Mouse (Mus musculus) thymus, adult 2 months (tissue): ENCODE results near the gene 9530077C05Rik. TPM values are rescaled to one million over a fixed set of nuclear protein-coding genes. Genes with fewer than 3 reads are reported as not detected.

ENCODE experiments used
- DNase-seq: peaks from one replicate; pipeline ENCODE4 v3.0.0; 2021
- H3K27ac ChIP-seq: fragments of 200-500 bp; 2 replicates; pipeline ENCODE4 v1.5.1; 2012; ENCODE audit warnings: low read length, control low read depth; ENCODE audit not compliant: control insufficient read depth, insufficient read depth
- H3K27me3 ChIP-seq: fragments of 200-500 bp; 2 replicates; pipeline ENCODE4 v1.6.1; 2012; ENCODE audit warnings: mild to moderate bottlenecking, low read length, moderate library complexity, mixed read lengths; ENCODE audit not compliant: control insufficient read depth, insufficient read depth
- H3K36me3 ChIP-seq: fragments of 200-500 bp; 2 replicates; pipeline ENCODE4 v1.6.1; 2012; ENCODE audit warnings: mild to moderate bottlenecking, low read length, moderate library complexity; ENCODE audit not compliant: control insufficient read depth, insufficient read depth
- H3K4me1 ChIP-seq: fragments of 200-500 bp; replicated peaks from 2 replicates; pipeline ENCODE4 v1.6.1; 2012; ENCODE audit warnings: low read length; ENCODE audit not compliant: control insufficient read depth, insufficient read depth
- H3K4me3 ChIP-seq: fragments of 200-500 bp; 2 replicates; pipeline ENCODE4 v1.5.1; 2012; ENCODE audit warnings: mild to moderate bottlenecking, low read length, control low read depth, moderate library complexity; ENCODE audit not compliant: control insufficient read depth, insufficient read depth
- CTCF ChIP-seq: fragments of 200-500 bp; IDR thresholded peaks from 2 replicates; pipeline ENCODE4 v1.5.1; 2012; ENCODE audit warnings: mild to moderate bottlenecking, control low read depth, low read length, moderate library complexity, borderline replicate concordance; ENCODE audit not compliant: control insufficient read depth, poor library complexity, insufficient read depth; ENCODE audit errors: extremely low read depth
- POLR2A ChIP-seq: fragments of 200-500 bp; IDR thresholded peaks from 2 replicates; pipeline ENCODE4 v1.6.1; 2012; ENCODE audit warnings: mild to moderate bottlenecking, low read length, control low read depth, moderate library complexity; ENCODE audit not compliant: control insufficient read depth, poor library complexity, insufficient read depth; ENCODE audit errors: extremely low read depth
- WGBS: fragments of 180-500 bp; shearing (Covaris S2); methylation state at CpG from one replicate; pipeline ENCODE4 v1.1.7; 2018; 5-methylcytosine and 5-hydroxymethylcytosine counted together
- polyA plus RNA-seq: library from polyadenylated mRNA; depleted of rRNA; stranded (reverse); fragments of >200 nt; gene quantifications from 2 replicates; pipeline ENCODE4 v1.2.3, GENCODE M21; 2012

9530077C05Rik gene
- polyA plus RNA-seq, 1 experiment: 2.1 TPM

DNA sequence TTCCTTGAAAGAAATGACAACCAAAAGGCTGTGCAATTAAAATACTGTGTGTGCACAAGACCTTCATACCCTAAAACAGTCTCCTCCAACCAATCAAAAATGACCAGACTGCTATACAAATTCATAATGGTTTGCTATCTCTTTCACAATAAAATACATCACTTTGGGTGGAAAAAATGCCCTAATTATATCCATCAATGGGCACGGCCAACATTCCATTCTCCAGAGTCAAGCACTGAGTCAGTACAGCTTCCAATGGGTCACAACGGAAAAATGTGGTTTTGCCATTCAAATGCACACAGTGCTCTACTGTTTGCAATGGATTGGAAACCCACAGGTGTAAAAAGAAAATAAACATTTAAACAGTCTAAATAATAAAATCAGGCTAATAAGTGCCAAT is 25.4 kb upstream of the 9530077C05Rik start:
- TF ChIP-seq POLR2A: no peak
- no peak for TF ChIP-seq CTCF
- H3K4me3 ChIP-seq: no peak overlapping the region
- peaks cover 5% of the 10 kb centered on the region for H3K4me1 ChIP-seq
- no peak overlapping the region for H3K27ac ChIP-seq
- 85% methylated on average over 2 of the region's 2 CpGs for WGBS
- H3K27me3 ChIP-seq: no peaks in the 10 kb centered on the region
- DNase-seq: no peak
- 0 out of 2 replicates have a peak, but pooled peaks cover 6% of the 10 kb centered on the region for H3K36me3 ChIP-seq

DNA sequence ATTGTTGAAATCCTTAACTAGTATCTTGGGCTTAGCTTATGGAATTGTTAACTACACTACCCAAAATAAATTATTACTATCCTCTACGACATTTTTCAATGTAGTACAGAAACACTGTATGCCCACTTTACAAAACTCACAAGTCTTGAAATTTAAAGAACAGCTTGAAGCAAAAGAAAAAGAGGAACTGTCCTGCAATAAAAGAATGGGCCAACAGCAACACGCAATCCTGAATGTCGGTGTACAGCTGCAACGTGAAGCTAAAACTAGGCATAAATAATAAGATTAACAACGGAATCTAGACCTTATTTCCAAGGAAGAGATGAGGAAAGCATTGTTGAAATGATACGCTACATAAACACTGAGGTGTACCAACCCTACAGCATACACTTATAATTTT is 23.4 kb upstream of the 9530077C05Rik start:
- peaks cover 5% of the 10 kb centered on the region for H3K4me1 ChIP-seq
- H3K4me3 ChIP-seq: no peak overlapping the region
- H3K36me3 ChIP-seq: no peaks in the 10 kb centered on the region
- DNase-seq: no peak
- no peaks in the 10 kb centered on the region for H3K27me3 ChIP-seq
- 3% methylated on average over 6 of the region's 6 CpGs for WGBS
- no peak overlapping the region for H3K27ac ChIP-seq
- TF ChIP-seq POLR2A (no peak), CTCF (no peak)

DNA sequence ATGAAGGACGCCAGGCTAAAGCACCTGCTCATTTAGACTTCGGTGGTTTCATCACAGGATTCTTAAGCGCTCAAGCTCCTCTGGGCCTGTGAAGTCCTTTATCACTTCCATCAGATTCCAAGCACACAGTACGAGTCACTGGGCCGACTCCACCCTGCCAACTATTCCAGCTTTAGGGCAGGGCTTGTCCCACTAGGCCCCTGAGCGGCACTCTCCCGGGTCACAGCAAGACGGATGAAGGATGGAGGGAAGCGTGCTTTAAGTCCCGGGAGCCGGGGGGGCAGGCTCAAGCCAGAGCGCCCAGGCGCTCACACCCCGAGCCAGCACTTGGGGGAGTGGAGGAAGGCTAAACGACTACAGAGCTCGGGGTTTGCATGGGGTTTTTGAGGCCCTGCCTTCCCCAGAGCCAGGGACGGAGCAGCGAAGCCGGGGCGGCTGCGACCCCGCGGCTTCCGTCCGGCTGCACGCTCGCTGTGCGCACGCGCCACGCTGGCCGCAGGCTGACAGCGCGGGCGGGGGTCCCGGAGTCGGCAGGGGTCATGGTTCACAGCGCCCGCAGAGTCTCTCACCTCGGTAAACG is 22.8 kb upstream of the 9530077C05Rik start:
- H3K27ac ChIP-seq: peak overlapping the region; percentile 25
- peak overlapping the region; percentile 89 for H3K4me3 ChIP-seq
- under 1% methylated on average over 41 of the region's 41 CpGs for WGBS
- TF ChIP-seq POLR2A (no peak; the same call in 1 of the 2 replicates), CTCF (no peak)
- H3K4me1 ChIP-seq: peaks cover 5% of the 10 kb centered on the region
- no peaks in the 10 kb centered on the region for H3K27me3 ChIP-seq
- no peak for DNase-seq
- H3K36me3 ChIP-seq: no peaks in the 10 kb centered on the region

DNA sequence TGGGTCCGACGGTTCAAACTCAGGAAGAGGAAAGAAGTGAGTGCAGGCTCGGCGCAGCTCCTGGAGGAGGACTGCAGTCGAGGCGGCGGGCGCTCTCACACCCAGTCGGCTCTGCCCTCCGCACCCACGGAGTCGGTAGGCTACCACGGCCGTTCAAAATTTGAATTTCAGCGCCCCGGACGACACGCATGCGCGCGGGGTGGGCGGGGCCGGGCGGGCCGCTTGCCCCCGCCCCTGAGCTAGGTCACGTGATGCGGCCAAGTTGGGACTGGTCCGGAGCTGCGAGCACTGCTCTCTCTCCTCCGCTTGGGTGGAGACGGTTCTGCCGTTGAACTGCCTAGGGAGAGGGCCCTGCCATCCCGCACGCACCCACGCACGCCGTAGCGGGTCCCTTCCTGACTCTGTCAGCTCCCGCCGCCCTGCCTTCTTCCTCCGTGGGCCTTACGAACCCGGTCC is 22.3 kb upstream of the 9530077C05Rik start, which contains the start of gene Anln:
Anln (minus strand) TSS at position 168 of the 456 bp plus-strand sequence.
- peak; percentile 91 for DNase-seq
- H3K27me3 ChIP-seq: no peaks in the 10 kb centered on the region
- H3K4me3 ChIP-seq: peak within 1 kb of the TSS; percentile 89
- H3K4me1 ChIP-seq: peaks cover 5% of the 10 kb centered on the region
- TF ChIP-seq POLR2A (peak; percentile 83), CTCF (no peak)
- WGBS: under 1% methylated on average over 44 of the region's 44 CpGs
- H3K27ac ChIP-seq: peak within 1 kb of the TSS; percentile 42
- H3K36me3 ChIP-seq: no peaks in the 10 kb centered on the region

DNA sequence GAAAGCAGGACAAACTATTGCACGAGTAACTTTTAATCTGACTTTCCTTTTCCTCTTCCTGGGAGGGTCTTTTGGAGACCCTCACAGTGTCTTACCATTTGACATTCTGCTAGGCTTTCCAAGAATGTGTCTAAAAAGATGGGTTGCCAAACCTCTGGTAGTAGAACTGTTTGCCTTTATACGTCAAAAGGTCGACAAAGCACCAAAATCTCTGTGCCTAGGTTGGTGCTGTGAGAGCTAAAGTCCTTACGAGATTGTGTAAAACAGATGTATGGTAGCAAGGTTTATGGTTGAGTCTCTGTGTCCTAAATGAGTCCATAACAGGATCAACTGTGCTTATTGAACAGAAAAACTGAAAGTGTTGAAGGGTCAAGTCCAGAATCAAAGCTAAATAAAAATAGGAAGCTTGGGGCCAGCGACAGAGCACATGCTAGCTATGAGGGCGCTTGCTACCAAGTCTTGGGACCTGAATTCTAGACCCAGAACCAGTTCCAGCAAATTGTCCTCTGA is 21.5 kb upstream of the 9530077C05Rik start:
- H3K27ac ChIP-seq: no peak overlapping the region
- H3K27me3 ChIP-seq: no peaks in the 10 kb centered on the region
- H3K36me3 ChIP-seq: no peaks in the 10 kb centered on the region
- no peak overlapping the region for H3K4me3 ChIP-seq
- DNase-seq: no peak
- H3K4me1 ChIP-seq: peaks cover 5% of the 10 kb centered on the region
- WGBS: 64% methylated on average over 6 of the region's 6 CpGs
- TF ChIP-seq CTCF: no peak
- no peak for TF ChIP-seq POLR2A

DNA sequence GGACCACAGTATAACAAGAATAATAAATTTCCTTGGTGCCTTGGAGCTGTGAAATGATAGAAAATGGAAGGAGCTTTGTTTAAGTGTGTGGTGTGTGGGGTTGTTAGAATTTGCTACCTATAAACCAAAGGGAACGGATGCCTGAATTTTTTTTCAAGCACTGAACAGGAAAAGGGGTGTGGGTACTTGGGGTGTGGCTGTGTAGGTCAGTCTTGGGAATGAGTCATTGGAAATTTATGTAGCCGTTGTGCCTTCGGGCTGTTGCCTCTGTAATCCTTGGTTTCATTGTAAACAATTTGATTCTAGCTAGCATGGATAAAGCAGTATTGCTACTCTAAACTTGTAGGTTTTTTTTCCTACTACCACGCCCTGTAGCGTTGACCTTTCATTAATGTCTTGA is 20.9 kb upstream of the 9530077C05Rik start:
- 96% methylated on average over 5 of the region's 5 CpGs for WGBS
- Histone ChIP-seq H3K27ac (no peak overlapping the region), H3K27me3 (no peaks in the 10 kb centered on the region), H3K36me3 (no peaks in the 10 kb centered on the region), H3K4me3 (no peak overlapping the region), H3K4me1 (peaks cover 5% of the 10 kb centered on the region)
- no peak for DNase-seq
- TF ChIP-seq CTCF (no peak), POLR2A (no peak)

DNA sequence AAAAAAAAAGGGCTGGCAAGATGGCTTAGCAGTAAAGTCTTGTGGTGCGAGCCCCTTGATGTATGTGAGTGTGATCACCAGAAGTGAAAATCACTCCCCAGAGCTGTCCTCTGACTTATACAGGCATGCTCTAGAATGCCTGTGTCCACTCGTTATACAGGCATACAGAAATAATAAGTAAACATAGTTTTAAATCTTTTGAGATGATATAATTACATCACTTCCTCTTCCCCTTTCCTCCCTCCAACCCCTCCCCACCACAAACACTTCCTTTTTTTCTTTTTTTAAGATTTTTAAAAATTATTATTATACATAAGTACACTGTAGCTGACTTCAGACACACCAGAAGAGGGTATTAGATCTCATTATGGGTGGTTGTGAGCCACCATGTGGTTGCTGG is 16.6 kb upstream of the 9530077C05Rik start:
- no peak for DNase-seq
- TF ChIP-seq CTCF: no peak
- no peak for TF ChIP-seq POLR2A
- Histone ChIP-seq H3K27me3 (no peaks in the 10 kb centered on the region), H3K27ac (no peak overlapping the region), H3K4me3 (no peak overlapping the region), H3K4me1 (no peaks in the 10 kb centered on the region), H3K36me3 (no peaks in the 10 kb centered on the region)
- WGBS: 89% methylated on average over 2 of the region's 2 CpGs

DNA sequence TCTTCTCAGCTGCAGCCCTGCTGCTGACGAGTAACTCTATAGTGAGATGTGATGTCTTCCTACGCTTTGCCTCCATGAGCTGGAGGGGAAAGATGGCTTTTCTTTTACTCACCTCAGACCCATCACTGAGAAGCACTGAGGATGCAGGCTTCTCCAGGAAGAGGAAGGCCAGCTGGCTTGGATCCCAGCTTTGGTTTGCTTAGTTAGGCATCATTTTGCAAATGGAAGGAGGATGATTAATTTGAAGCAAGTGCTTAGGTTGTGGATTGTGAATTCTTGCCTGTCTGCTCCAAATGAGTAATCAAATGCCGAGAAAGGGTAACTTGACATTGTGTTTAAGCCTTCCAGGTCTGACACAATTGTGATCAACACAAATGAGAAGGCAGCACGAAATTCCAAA is 12.3 kb upstream of the 9530077C05Rik start:
- TF ChIP-seq CTCF (no peak), POLR2A (no peak)
- 92% methylated on average over 4 of the region's 4 CpGs for WGBS
- no peak overlapping the region for H3K27ac ChIP-seq

More for the DNA sequence above, 12.3 kb upstream of the 9530077C05Rik start:
- Histone ChIP-seq H3K36me3 (no peaks in the 10 kb centered on the region), H3K27me3 (no peaks in the 10 kb centered on the region), H3K4me3 (no peak overlapping the region), H3K4me1 (no peaks in the 10 kb centered on the region)
- no peak for DNase-seq
